Mouse (Mus musculus) thymus, adult 2 months (tissue): Measurements from ENCODE around the gene Morc3.

ENCODE experiments used
- CTCF ChIP-seq: fragments of 200-500 bp; IDR thresholded peaks from 2 replicates; pipeline ENCODE4 v1.5.1; 2012; ENCODE audit warnings: mild to moderate bottlenecking, control low read depth, low read length, moderate library complexity, borderline replicate concordance; ENCODE audit not compliant: control insufficient read depth, poor library complexity, insufficient read depth; ENCODE audit errors: extremely low read depth
- POLR2A ChIP-seq: fragments of 200-500 bp; IDR thresholded peaks from 2 replicates; pipeline ENCODE4 v1.6.1; 2012; ENCODE audit warnings: mild to moderate bottlenecking, low read length, control low read depth, moderate library complexity; ENCODE audit not compliant: control insufficient read depth, poor library complexity, insufficient read depth; ENCODE audit errors: extremely low read depth

- TF ChIP-seq CTCF: no peak
- no peak for TF ChIP-seq POLR2A
These were observed 56.6 kb downstream of the Morc3 start for GRCm38 (mm10) chr16:93888481-93888880.
